Mouse (Mus musculus) ES-E14 (cell line): Measurements from ENCODE around the gene Nmnat2.

Source experiments
- HCFC1 ChIP-seq: IDR thresholded peaks from 2 replicates; pipeline ENCODE4 v1.6.1; 2012; ENCODE audit warnings: low read length, inconsistent platforms, borderline replicate concordance; ENCODE audit not compliant: insufficient read depth
- MAFK ChIP-seq: IDR thresholded peaks from 2 replicates; pipeline ENCODE4 v1.6.1; 2014; ENCODE audit warnings: mild to moderate bottlenecking, low read depth, low read length, inconsistent platforms; ENCODE audit not compliant: insufficient read depth
- ZC3H11A ChIP-seq: IDR thresholded peaks from 2 replicates; pipeline ENCODE4 v1.6.1; 2012; ENCODE audit warnings: low read depth, mild to moderate bottlenecking, inconsistent platforms, low read length, borderline replicate concordance
- ZNF384 ChIP-seq: IDR thresholded peaks from 2 replicates; pipeline ENCODE4 v1.6.1; 2012; ENCODE audit warnings: low read depth, low read length, inconsistent platforms

DNA sequence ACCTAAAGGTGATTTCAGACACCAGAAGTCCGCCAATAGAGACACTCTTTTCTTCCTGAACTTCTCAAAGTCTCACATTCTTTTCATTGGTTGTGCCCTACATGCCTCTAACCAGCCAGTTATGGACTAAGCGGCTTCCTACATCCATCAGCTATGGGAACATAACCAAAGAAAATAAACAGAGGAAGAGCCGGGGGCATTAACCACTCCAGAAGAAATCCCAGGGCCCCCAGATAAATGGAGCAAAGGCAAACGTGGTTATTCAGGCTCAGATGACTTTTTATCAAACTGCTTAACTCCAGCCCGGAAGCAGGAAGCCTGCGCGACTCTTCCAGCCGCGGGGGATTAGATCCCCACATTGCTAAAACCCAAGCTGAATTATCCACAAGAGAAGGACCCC lies 146.1 kb downstream of the Nmnat2 start:
- TF ChIP-seq MAFK = no peak
- no peak for TF ChIP-seq ZC3H11A
- TF ChIP-seq ZNF384 = no peak
- no peak for TF ChIP-seq HCFC1
